Mouse (Mus musculus) embryonic fibroblast, embryonic 13.5 days (primary cell): ENCODE results near the gene Rcsd1.

ENCODE experiments used
- CTCF ChIP-seq: IDR thresholded peaks from 2 replicates; pipeline ENCODE4 v1.5.1; 2011; ENCODE audit warnings: mild to moderate bottlenecking, control low read depth, low read length, moderate library complexity, borderline replicate concordance; ENCODE audit not compliant: insufficient read depth
- POLR2A ChIP-seq: IDR thresholded peaks from 2 replicates; pipeline ENCODE4 v1.6.1; 2011; ENCODE audit warnings: low read depth, mild to moderate bottlenecking, control low read depth, low read length, moderate library complexity

DNA sequence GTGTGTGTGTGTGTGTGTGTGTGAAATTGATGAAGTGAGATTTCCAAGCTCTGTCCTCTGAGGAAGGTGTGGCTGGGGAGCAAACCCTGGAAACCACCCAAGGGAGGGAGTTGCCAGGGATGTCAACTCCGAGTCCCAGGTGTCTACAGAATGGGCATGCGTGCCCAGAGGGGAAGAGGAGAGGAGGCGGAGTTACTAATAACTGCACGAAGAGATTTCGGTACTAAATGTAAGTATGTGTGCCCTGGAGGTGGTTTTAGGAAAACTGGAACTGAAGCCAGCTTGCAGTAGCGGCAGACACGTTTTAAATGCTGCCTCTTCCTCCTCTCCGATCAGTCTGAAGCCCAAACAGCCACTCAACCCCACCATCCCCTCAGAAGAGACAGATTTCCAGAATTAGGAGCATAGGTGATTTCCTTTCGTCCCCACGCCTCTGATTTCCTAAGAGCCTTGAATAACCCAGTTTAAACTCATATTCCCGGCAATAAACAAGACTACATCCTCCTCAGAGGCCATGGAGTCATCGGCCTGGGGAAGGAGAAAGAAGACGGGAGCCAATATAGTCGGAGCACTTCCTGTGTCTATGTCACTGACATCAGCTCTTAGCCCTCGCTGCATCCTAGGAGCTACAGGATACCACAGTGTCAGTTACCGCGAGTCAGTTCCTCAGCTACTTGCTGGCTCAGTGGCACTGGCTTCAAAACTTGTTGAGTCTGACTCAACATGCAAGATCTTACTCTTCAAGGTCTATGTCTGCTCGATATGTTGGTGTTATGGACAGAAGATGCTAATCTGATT, 27.3 kb downstream of the Rcsd1 start:
- TF ChIP-seq CTCF (no peak), POLR2A (no peak)
